Mouse (Mus musculus): ENCODE data around the gene Nfatc2ip. TPM values are rescaled to one million over a fixed set of nuclear protein-coding genes. Genes with fewer than 3 reads are reported as not detected.

The Nfatc2ip gene
- polyA plus RNA-seq, 1 experiment from 2014 or later, result 2.3 TPM

GRCm38 (mm10) chr7:126368367-126368766 lies 28.2 kb downstream of the Nfatc2ip start:
- Histone ChIP-seq H3K27ac (ENCODE audit: low read depth, low read length) (no peak overlapping the region), H3K4me1 (ENCODE audit: control insufficient read depth, insufficient read depth, low read depth, low read length) (no peaks in the 10 kb centered on the region), H3K4me2 (ENCODE audit: low read length) (no peak overlapping the region), H3K9ac (ENCODE audit: low read depth, low read length) (no peak overlapping the region), H3K27me3 (replicated peaks; ENCODE audit: control insufficient read depth, insufficient read depth, low read length) (no peaks in the 10 kb centered on the region), H3K4me3 (ENCODE audit: low read length) (no peak overlapping the region), H3K9me3 (ENCODE audit: control insufficient read depth, low read length) (no peaks in the 10 kb centered on the region), H3K36me3 (ENCODE audit: control insufficient read depth, insufficient read depth, low read length) (peaks cover 23% of the 10 kb centered on the region)
- 88% methylated on average over 8 of the region's 8 CpGs for WGBS
- no peak for ATAC-seq

- no peak overlapping the region for H3K4me3 ChIP-seq (ENCODE audit: low read length)
- H3K27ac ChIP-seq (ENCODE audit: low read depth, low read length), result no peak overlapping the region
- 94% methylated on average over 10 of the region's 10 CpGs for WGBS
- no peaks in the 10 kb centered on the region for H3K9me3 ChIP-seq (ENCODE audit: control insufficient read depth, low read length)
- peaks cover 19% of the 10 kb centered on the region for H3K36me3 ChIP-seq (ENCODE audit: control insufficient read depth, insufficient read depth, low read length)
- no peak for ATAC-seq
- no peaks in the 10 kb centered on the region for H3K4me1 ChIP-seq (ENCODE audit: control insufficient read depth, insufficient read depth, low read depth, low read length)
- no peaks in the 10 kb centered on the region for H3K27me3 ChIP-seq (replicated peaks; ENCODE audit: control insufficient read depth, insufficient read depth, low read length)
- H3K4me2 ChIP-seq (ENCODE audit: low read length), result no peak overlapping the region
- H3K9ac ChIP-seq (ENCODE audit: low read depth, low read length), result no peak overlapping the region
Measured at GRCm38 (mm10) chr7:126367636-126368035, 28.9 kb downstream of the Nfatc2ip start.

DNA sequence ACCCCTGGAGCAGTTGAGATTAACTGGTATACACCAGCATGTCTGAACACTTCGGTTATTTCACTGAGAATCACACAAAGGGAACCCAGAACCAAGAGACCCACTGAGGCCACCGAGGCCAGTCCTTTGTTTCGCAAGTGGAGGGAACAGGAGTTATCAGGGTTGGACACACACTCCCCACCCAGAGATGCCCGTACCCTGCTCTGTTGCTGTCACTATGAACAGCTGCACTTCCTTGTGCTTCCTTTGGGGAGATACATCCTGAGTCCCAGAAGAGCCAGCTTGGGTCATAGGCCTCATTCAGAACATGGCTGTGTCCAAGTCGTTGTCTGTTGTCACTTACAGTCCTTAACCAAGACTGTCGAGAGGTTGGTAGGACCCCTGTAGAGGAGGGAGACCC lies 33.5 kb downstream of the Nfatc2ip start:
- H3K27ac ChIP-seq (ENCODE audit: low read depth, low read length), result no peak overlapping the region
- no peak overlapping the region for H3K9ac ChIP-seq (ENCODE audit: low read depth, low read length)
- no peak for ATAC-seq
- no peaks in the 10 kb centered on the region for H3K4me1 ChIP-seq (ENCODE audit: control insufficient read depth, insufficient read depth, low read depth, low read length)
- no peaks in the 10 kb centered on the region for H3K27me3 ChIP-seq (replicated peaks; ENCODE audit: control insufficient read depth, insufficient read depth, low read length)
- no peak overlapping the region for H3K4me3 ChIP-seq (ENCODE audit: low read length)
- 86% methylated on average over 6 of the region's 6 CpGs for WGBS
- no peak overlapping the region for H3K4me2 ChIP-seq (ENCODE audit: low read length)
- peaks cover 3% of the 10 kb centered on the region; the same call in 1 of the 2 replicates for H3K36me3 ChIP-seq (ENCODE audit: control insufficient read depth, insufficient read depth, low read length)
- H3K9me3 ChIP-seq (ENCODE audit: control insufficient read depth, low read length), result no peaks in the 10 kb centered on the region

GRCm38 (mm10) chr7:126359049-126359448 lies 37.5 kb downstream of the Nfatc2ip start:
- ATAC-seq, result no peak
- no peaks in the 10 kb centered on the region for H3K27me3 ChIP-seq (replicated peaks; ENCODE audit: control insufficient read depth, insufficient read depth, low read length)
- no peak overlapping the region for H3K4me3 ChIP-seq (ENCODE audit: low read length)
- H3K4me2 ChIP-seq (ENCODE audit: low read length), result 0 out of 2 replicates have a peak overlapping the region, but pooled peaks have one; percentile 8
- H3K4me1 ChIP-seq (ENCODE audit: control insufficient read depth, insufficient read depth, low read depth, low read length), result no peaks in the 10 kb centered on the region
- H3K9ac ChIP-seq (ENCODE audit: low read depth, low read length), result no peak overlapping the region
- 78% methylated on average over 13 of the region's 13 CpGs for WGBS
- H3K27ac ChIP-seq (ENCODE audit: low read depth, low read length), result no peak overlapping the region
- no peaks in the 10 kb centered on the region for H3K9me3 ChIP-seq (ENCODE audit: control insufficient read depth, low read length)
- peaks cover 3% of the 10 kb centered on the region; the same call in 1 of the 2 replicates for H3K36me3 ChIP-seq (ENCODE audit: control insufficient read depth, insufficient read depth, low read length)

DNA sequence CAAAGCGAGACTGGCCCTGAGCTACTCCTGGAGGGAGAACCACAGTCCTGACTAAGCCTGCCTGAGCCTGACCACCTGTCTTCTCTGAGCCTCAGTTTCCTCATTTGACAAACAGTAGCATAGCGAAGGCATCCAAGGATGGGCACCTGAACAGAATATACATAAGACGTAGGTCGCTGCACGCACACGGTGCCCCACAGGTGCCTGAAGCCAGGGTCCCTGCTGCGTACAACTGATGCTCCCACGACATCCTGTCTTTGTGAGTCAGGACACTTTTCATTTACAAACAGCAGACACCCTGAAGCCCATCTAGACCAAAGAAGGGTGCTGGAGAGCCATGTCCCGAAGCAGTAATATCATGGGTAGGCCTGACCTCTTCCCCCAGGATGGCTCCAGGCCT lies 38.1 kb downstream of the Nfatc2ip start:
- no peaks in the 10 kb centered on the region for H3K36me3 ChIP-seq (ENCODE audit: control insufficient read depth, insufficient read depth, low read length)
- no peak overlapping the region for H3K9ac ChIP-seq (ENCODE audit: low read depth, low read length)
- no peak overlapping the region for H3K4me3 ChIP-seq (ENCODE audit: low read length)
- WGBS, result 92% methylated on average over 9 of the region's 9 CpGs
- H3K9me3 ChIP-seq (ENCODE audit: control insufficient read depth, low read length), result no peaks in the 10 kb centered on the region
- no peak overlapping the region for H3K4me2 ChIP-seq (ENCODE audit: low read length)
- no peak overlapping the region for H3K27ac ChIP-seq (ENCODE audit: low read depth, low read length)
- H3K27me3 ChIP-seq (replicated peaks; ENCODE audit: control insufficient read depth, insufficient read depth, low read length), result no peaks in the 10 kb centered on the region
- no peak for ATAC-seq
- H3K4me1 ChIP-seq (ENCODE audit: control insufficient read depth, insufficient read depth, low read depth, low read length), result no peaks in the 10 kb centered on the region

GRCm38 (mm10) chr7:126357838-126358237 lies 38.7 kb downstream of the Nfatc2ip start:
- no peak overlapping the region for H3K9ac ChIP-seq (ENCODE audit: low read depth, low read length)
- H3K36me3 ChIP-seq (ENCODE audit: control insufficient read depth, insufficient read depth, low read length), result no peaks in the 10 kb centered on the region
- H3K27me3 ChIP-seq (replicated peaks; ENCODE audit: control insufficient read depth, insufficient read depth, low read length), result no peaks in the 10 kb centered on the region
- ATAC-seq, result no peak
- H3K9me3 ChIP-seq (ENCODE audit: control insufficient read depth, low read length), result no peaks in the 10 kb centered on the region
- no peaks in the 10 kb centered on the region for H3K4me1 ChIP-seq (ENCODE audit: control insufficient read depth, insufficient read depth, low read depth, low read length)
- no peak overlapping the region for H3K4me2 ChIP-seq (ENCODE audit: low read length)
- 86% methylated on average over 6 of the region's 6 CpGs for WGBS
- H3K4me3 ChIP-seq (ENCODE audit: low read length), result no peak overlapping the region
- H3K27ac ChIP-seq (ENCODE audit: low read depth, low read length), result no peak overlapping the region

GRCm38 (mm10) chr7:126356793-126357591 lies 39.5 kb downstream of the Nfatc2ip start:
- no peak overlapping the region for H3K4me3 ChIP-seq (ENCODE audit: low read length)
- H3K9ac ChIP-seq (ENCODE audit: low read depth, low read length), result no peak overlapping the region
- H3K4me1 ChIP-seq (ENCODE audit: control insufficient read depth, insufficient read depth, low read depth, low read length), result no peaks in the 10 kb centered on the region
- no peak overlapping the region for H3K27ac ChIP-seq (ENCODE audit: low read depth, low read length)
- no peak for ATAC-seq
- no peaks in the 10 kb centered on the region for H3K36me3 ChIP-seq (ENCODE audit: control insufficient read depth, insufficient read depth, low read length)
- H3K9me3 ChIP-seq (ENCODE audit: control insufficient read depth, low read length), result no peaks in the 10 kb centered on the region
- H3K27me3 ChIP-seq (replicated peaks; ENCODE audit: control insufficient read depth, insufficient read depth, low read length), result no peaks in the 10 kb centered on the region
- WGBS, result 60% methylated on average over 7 of the region's 7 CpGs
- no peak overlapping the region for H3K4me2 ChIP-seq (ENCODE audit: low read length)

DNA sequence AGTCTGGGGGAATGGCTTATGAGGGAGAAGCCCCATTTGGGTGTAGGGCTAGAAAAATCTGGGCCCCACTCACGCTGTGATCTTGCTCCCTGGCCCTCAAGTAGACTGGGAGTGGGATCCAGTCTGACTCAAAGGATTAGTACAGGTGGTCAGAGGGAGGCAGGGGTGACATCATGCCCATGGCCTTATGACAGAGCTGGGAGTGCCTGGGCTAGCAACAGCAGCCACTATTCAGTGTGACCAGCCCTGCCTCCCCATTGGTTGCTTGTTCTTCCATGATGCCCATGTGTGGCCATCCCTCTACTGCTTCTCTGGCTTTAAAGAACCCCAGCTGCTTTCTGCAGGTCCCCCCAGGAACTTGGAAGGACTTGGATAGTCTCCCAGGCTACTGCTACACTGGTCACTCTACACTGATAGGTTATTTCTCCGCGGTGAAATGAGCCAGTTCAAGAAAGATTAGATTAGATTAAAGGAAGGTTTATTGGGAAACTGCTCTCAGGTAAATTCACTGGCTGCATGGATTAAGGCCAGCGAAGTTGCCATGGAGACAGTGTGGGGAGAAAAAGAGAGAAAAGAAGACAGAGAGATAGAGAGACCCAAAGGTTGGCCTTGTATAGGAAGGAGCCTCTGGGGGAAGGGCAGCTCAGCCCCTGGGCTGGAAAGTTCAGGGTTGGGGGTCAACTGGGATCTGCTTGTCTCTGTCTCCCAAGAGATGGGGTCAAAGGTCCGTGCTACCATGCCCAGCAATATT lies 40.5 kb downstream of the Nfatc2ip start:
- Histone ChIP-seq H3K36me3 (ENCODE audit: control insufficient read depth, insufficient read depth, low read length) (no peaks in the 10 kb centered on the region), H3K4me1 (ENCODE audit: control insufficient read depth, insufficient read depth, low read depth, low read length) (no peaks in the 10 kb centered on the region), H3K9me3 (ENCODE audit: control insufficient read depth, low read length) (no peaks in the 10 kb centered on the region), H3K4me3 (ENCODE audit: low read length) (no peak overlapping the region), H3K4me2 (ENCODE audit: low read length) (no peak overlapping the region), H3K27me3 (replicated peaks; ENCODE audit: control insufficient read depth, insufficient read depth, low read length) (no peaks in the 10 kb centered on the region), H3K9ac (ENCODE audit: low read depth, low read length) (no peak overlapping the region), H3K27ac (ENCODE audit: low read depth, low read length) (no peak overlapping the region)
- 64% methylated on average over 5 of the region's 5 CpGs for WGBS
- no peak for ATAC-seq
